Mouse (Mus musculus): ENCODE measurements at regions not wholly inside any gene's neighbourhood (a gene's known extent, or its start where the extent isn't known, plus 50 kb on each side); places are given as distances from the start of the nearest gene placed in this dataset.
"Not testable (repeated sequence)": the region's sequence is repeated elsewhere in the genome, so short reads cannot be mapped to it uniquely, and the experiment has no call there.

DNA sequence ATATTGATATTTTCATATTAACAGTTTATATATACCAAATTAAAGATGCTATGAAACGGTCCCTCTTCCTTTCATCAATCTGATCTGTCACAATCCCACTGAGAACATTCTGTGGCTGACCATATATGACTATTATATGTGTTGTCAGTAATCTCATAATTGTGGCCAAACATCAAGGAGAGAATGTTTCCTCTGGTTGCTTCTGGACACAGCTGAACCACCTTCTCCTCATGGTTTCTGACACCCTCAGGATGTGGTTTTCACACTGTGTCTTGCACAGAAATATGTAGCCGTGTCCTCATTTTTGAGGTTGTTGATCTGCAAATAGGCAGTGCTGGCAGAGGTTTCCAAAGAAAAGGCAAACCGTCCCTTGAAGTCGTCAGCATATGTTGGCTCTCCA, 565.0 kb downstream of the Adam6a start:
- TF ChIP-seq CTCF (IDR thresholded peaks at IDR 0.05; ENCODE audit: low read depth, low read length); POLR2A (IDR thresholded peaks at IDR 0.05; ENCODE audit: borderline replicate concordance, low read depth, low read length): not testable (repeated sequence)

All from bone marrow macrophage, adult 2 months (primary cell).